Mouse (Mus musculus) bone marrow, adult 2 months (tissue): Measurements from ENCODE around the gene Plxnd1. TPM values are rescaled to one million over a fixed set of nuclear protein-coding genes. Genes with fewer than 3 reads are reported as not detected.

Source experiments
- H3K27ac ChIP-seq: fragments of 200-500 bp; 2 replicates; pipeline ENCODE4 v1.5.1; 2012; ENCODE audit warnings: low read depth, mild to moderate bottlenecking, control low read depth, inconsistent platforms, low read length; ENCODE audit not compliant: control insufficient read depth, poor library complexity, insufficient read depth
- H3K4me1 ChIP-seq: fragments of 200-500 bp; 2 replicates; pipeline ENCODE4 v1.6.1; 2011; ENCODE audit warnings: low read length; ENCODE audit not compliant: control insufficient read depth, insufficient read depth
- H3K4me3 ChIP-seq: fragments of 200-500 bp; replicated peaks from 2 replicates; pipeline ENCODE3; 2011; ENCODE audit warnings: mild to moderate bottlenecking, low read depth, low read length, control low read depth; ENCODE audit not compliant: control insufficient read depth
- CTCF ChIP-seq: fragments of 200-500 bp; IDR thresholded peaks from 2 replicates; pipeline ENCODE4 v1.5.1; 2011; ENCODE audit warnings: low read length, control low read depth; ENCODE audit not compliant: control insufficient read depth, insufficient read depth
- POLR2A ChIP-seq: fragments of 200-500 bp; IDR thresholded peaks from 2 replicates; pipeline ENCODE4 v1.6.1; 2011; ENCODE audit warnings: low read depth, mild to moderate bottlenecking, control low read depth, low read length, borderline replicate concordance; ENCODE audit not compliant: control insufficient read depth
- WGBS: fragments of 180-500 bp; shearing (Covaris S2); methylation state at CpG from one replicate; pipeline ENCODE4 v1.1.7; 2018; 5-methylcytosine and 5-hydroxymethylcytosine counted together
- polyA plus RNA-seq: library from polyadenylated mRNA; stranded (reverse); fragments of >200 nt; gene quantifications from 2 replicates; pipeline ENCODE4 v1.2.4, GENCODE M21; 2011; ENCODE audit warnings: low replicate concordance; ENCODE audit not compliant: missing spikeins, insufficient read depth, insufficient read length

Gene Plxnd1
- polyA plus RNA-seq, 1 experiment: 23.8 TPM

- 91% methylated on average over 23 of the region's 23 CpGs for WGBS
Observed at GRCm38 (mm10) chr6:115962439-115963085, 32.2 kb downstream of the Plxnd1 start.

GRCm38 (mm10) chr6:115961743-115962142 lies 33.1 kb downstream of the Plxnd1 start:
- no peak for TF ChIP-seq POLR2A
- no peak for TF ChIP-seq CTCF
- 74% methylated on average over 3 of the region's 3 CpGs for WGBS
- no peak overlapping the region for H3K27ac ChIP-seq

More at GRCm38 (mm10) chr6:115962439-115963085, 32.2 kb downstream of the Plxnd1 start:
- TF ChIP-seq POLR2A (no peak), CTCF (no peak; the same call in 1 of the 2 replicates)
- Histone ChIP-seq H3K4me1 (no peaks in the 10 kb centered on the region; the same call in 1 of the 2 replicates), H3K4me3 (no peak overlapping the region), H3K27ac (no peak overlapping the region)

GRCm38 (mm10) chr6:115960322-115960721 lies 34.5 kb downstream of the Plxnd1 start:
- 87% methylated on average over 19 of the region's 19 CpGs for WGBS
- Histone ChIP-seq H3K4me1 (no peaks in the 10 kb centered on the region), H3K4me3 (no peak overlapping the region), H3K27ac (no peak overlapping the region)
- no peak for TF ChIP-seq POLR2A
- no peak for TF ChIP-seq CTCF

More at GRCm38 (mm10) chr6:115961743-115962142, 33.1 kb downstream of the Plxnd1 start:
- Histone ChIP-seq H3K4me3 (no peak overlapping the region), H3K4me1 (no peaks in the 10 kb centered on the region)

GRCm38 (mm10) chr6:115959151-115959691 lies 35.6 kb downstream of the Plxnd1 start:
- no peaks in the 10 kb centered on the region for H3K4me1 ChIP-seq
- no peak overlapping the region for H3K27ac ChIP-seq
- H3K4me3 ChIP-seq: no peak overlapping the region
- TF ChIP-seq CTCF (no peak), POLR2A (no peak)
- WGBS: 82% methylated on average over 7 of the region's 7 CpGs

- Histone ChIP-seq H3K4me3 (no peak overlapping the region), H3K4me1 (no peaks in the 10 kb centered on the region), H3K27ac (no peak overlapping the region)
- 83% methylated on average over 9 of the region's 9 CpGs for WGBS
- no peak for TF ChIP-seq POLR2A
- TF ChIP-seq CTCF: no peak
Observed at GRCm38 (mm10) chr6:115958445-115958844, 36.4 kb downstream of the Plxnd1 start.

GRCm38 (mm10) chr6:115957681-115958080 lies 37.1 kb downstream of the Plxnd1 start:
- no peaks in the 10 kb centered on the region for H3K4me1 ChIP-seq
- H3K27ac ChIP-seq: no peak overlapping the region
- TF ChIP-seq CTCF (no peak), POLR2A (no peak)
- H3K4me3 ChIP-seq: no peak overlapping the region
- 83% methylated on average over 6 of the region's 6 CpGs for WGBS

GRCm38 (mm10) chr6:115956922-115957601 lies 37.7 kb downstream of the Plxnd1 start:
- H3K27ac ChIP-seq: no peak overlapping the region
- WGBS: 60% methylated on average over 16 of the region's 16 CpGs
- no peaks in the 10 kb centered on the region for H3K4me1 ChIP-seq
- TF ChIP-seq POLR2A (no peak), CTCF (no peak)
- H3K4me3 ChIP-seq: no peak overlapping the region

- TF ChIP-seq CTCF (no peak), POLR2A (no peak)
- Histone ChIP-seq H3K4me3 (no peak overlapping the region), H3K27ac (no peak overlapping the region), H3K4me1 (no peaks in the 10 kb centered on the region)
- WGBS: 87% methylated on average over 13 of the region's 13 CpGs
Observed at GRCm38 (mm10) chr6:115956418-115956921, 38.3 kb downstream of the Plxnd1 start.

- Histone ChIP-seq H3K27ac (no peak overlapping the region), H3K4me1 (no peaks in the 10 kb centered on the region), H3K4me3 (no peak overlapping the region)
- WGBS: 80% methylated on average over 11 of the region's 11 CpGs
- TF ChIP-seq CTCF: no peak
- no peak for TF ChIP-seq POLR2A
Observed at GRCm38 (mm10) chr6:115955664-115956063, 39.1 kb downstream of the Plxnd1 start.
